Mouse (Mus musculus): ENCODE measurements around the gene Sp6. TPM values are rescaled to one million over a fixed set of nuclear protein-coding genes. Genes with fewer than 3 reads are reported as not detected.

The Sp6 gene
- polyA plus RNA-seq, 1 experiment, result 0.64 TPM

GRCm38 (mm10) chr11:97029686-97030417 is 16.7 kb downstream of the Sp6 start, which contains the start of gene Scrn2:
TSS of gene Scrn2 (plus strand) at chr11:97029938.
- peak; percentile 87 for TF ChIP-seq CTCF (IDR thresholded peaks at IDR 0.05; ENCODE audit: borderline replicate concordance, extremely low read depth, insufficient read depth, insufficient read length)
- no peak for TF ChIP-seq POLR2A (IDR thresholded peaks at IDR 0.05; ENCODE audit: borderline replicate concordance, extremely low read depth, insufficient read depth, insufficient read length, poor library complexity, severe bottlenecking)
- DNase-seq (ENCODE audit: low read depth), result peak; percentile 91

DNA sequence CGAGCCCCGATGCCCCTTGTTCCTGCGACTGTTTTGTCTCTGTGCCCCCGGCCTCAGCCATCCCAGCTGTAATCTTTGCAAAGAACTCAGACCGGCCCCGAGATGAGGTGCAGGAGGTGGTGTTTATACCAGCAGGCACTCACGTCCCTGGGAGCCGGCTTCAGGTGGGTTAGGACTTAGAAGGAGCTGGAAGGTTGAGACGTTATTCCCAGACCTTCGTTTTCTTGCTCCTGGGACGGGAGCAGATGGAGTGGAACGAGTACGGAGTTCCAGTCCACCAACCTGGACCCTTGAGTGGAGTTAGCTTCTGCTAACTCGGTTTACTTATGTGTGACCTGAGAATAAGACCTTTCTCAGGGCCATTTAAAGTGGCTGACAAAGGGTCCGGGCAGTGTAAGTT is 17.2 kb downstream of the Sp6 start:
- DNase-seq (ENCODE audit: low read depth), result no peak
- TF ChIP-seq POLR2A (IDR thresholded peaks at IDR 0.05; ENCODE audit: borderline replicate concordance, extremely low read depth, insufficient read depth, insufficient read length, poor library complexity, severe bottlenecking) (no peak), CTCF (IDR thresholded peaks at IDR 0.05; ENCODE audit: borderline replicate concordance, extremely low read depth, insufficient read depth, insufficient read length) (no peak)

DNA sequence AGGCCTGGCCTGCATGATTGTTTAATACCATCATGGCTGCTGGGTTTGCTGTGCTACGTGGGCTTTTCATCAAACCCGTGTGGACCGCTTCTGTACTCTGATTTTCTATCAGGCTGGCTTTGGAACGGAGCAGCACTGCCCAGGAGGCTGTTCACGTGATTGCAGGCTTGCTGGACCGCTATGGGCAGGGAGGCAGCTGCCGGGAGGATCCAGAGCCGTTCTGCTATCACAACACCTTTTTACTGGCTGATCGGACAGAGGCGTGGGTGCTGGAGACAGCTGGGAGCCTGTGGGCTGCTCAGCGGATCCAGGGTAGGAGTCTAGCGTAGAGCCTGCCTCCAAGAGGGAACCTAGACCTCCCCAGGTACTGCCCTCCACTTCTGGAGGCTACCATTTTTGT is 18.8 kb downstream of the Sp6 start:
- no peak for DNase-seq (ENCODE audit: low read depth)
- no peak for TF ChIP-seq CTCF (IDR thresholded peaks at IDR 0.05; ENCODE audit: borderline replicate concordance, extremely low read depth, insufficient read depth, insufficient read length)
- no peak for TF ChIP-seq POLR2A (IDR thresholded peaks at IDR 0.05; ENCODE audit: borderline replicate concordance, extremely low read depth, insufficient read depth, insufficient read length, poor library complexity, severe bottlenecking)

- no peak for TF ChIP-seq CTCF (IDR thresholded peaks at IDR 0.05; ENCODE audit: borderline replicate concordance, extremely low read depth, insufficient read depth, insufficient read length)
- no peak for TF ChIP-seq POLR2A (IDR thresholded peaks at IDR 0.05; ENCODE audit: borderline replicate concordance, extremely low read depth, insufficient read depth, insufficient read length, poor library complexity, severe bottlenecking)
- no peak for DNase-seq (ENCODE audit: low read depth)
Observed at GRCm38 (mm10) chr11:97032499-97032898, 19.3 kb downstream of the Sp6 start.

DNA sequence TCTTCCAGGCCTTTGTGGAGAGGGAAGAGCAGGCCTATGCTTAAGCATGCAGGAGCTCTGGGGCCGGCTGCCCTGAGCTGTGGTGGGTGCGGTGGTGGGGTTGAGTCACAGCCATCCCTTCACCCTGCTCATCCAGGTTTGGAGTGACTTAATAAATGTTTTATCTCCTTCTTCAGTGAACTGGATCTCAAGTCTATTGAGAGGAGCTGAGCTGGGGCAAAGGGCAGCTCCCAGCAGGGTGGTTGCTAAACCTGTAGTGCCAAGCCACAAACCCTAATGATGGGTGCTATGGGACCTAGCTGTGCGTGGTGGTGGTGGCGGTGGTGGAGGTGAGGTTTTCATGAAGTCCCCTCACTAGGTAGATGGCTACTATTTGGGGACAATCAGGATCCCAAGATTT is 20.6 kb downstream of the Sp6 start:
- no peak for DNase-seq (ENCODE audit: low read depth)
- TF ChIP-seq POLR2A (IDR thresholded peaks at IDR 0.05; ENCODE audit: borderline replicate concordance, extremely low read depth, insufficient read depth, insufficient read length, poor library complexity, severe bottlenecking), result no peak
- TF ChIP-seq CTCF (IDR thresholded peaks at IDR 0.05; ENCODE audit: borderline replicate concordance, extremely low read depth, insufficient read depth, insufficient read length), result no peak

- DNase-seq (ENCODE audit: low read depth), result no peak
Observed at GRCm38 (mm10) chr11:97036141-97036540, 22.9 kb downstream of the Sp6 start.

DNA sequence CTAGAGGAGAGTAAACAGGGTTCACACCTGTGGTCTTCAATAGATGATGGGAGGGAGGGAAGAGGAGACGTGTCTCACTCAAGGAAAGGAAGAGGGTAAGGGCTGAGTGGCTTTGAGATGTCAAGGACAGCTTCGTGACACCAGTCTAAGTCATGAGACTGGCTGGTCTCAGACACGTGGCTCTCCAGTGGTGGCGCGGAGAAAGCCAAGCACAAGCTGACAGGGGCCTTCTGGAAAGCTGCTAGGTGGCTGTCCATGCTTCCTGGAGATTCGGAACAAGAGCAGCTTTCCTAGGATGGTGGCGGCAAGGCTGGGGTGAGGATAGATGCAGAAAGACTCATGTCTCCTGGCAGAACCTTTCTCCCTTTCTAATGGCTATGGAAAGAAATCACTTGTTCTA is 25.7 kb downstream of the Sp6 start:
- no peak for TF ChIP-seq CTCF (IDR thresholded peaks at IDR 0.05; ENCODE audit: borderline replicate concordance, extremely low read depth, insufficient read depth, insufficient read length)
- no peak for TF ChIP-seq POLR2A (IDR thresholded peaks at IDR 0.05; ENCODE audit: borderline replicate concordance, extremely low read depth, insufficient read depth, insufficient read length, poor library complexity, severe bottlenecking)
- DNase-seq (ENCODE audit: low read depth), result no peak

More at GRCm38 (mm10) chr11:97036141-97036540, 22.9 kb downstream of the Sp6 start:
- TF ChIP-seq CTCF (IDR thresholded peaks at IDR 0.05; ENCODE audit: borderline replicate concordance, extremely low read depth, insufficient read depth, insufficient read length) (no peak), POLR2A (IDR thresholded peaks at IDR 0.05; ENCODE audit: borderline replicate concordance, extremely low read depth, insufficient read depth, insufficient read length, poor library complexity, severe bottlenecking) (no peak)

GRCm38 (mm10) chr11:97040301-97041021 is 27.3 kb downstream of the Sp6 start:
- no peak for DNase-seq (ENCODE audit: low read depth)
- TF ChIP-seq POLR2A (IDR thresholded peaks at IDR 0.05; ENCODE audit: borderline replicate concordance, extremely low read depth, insufficient read depth, insufficient read length, poor library complexity, severe bottlenecking), result no peak
- TF ChIP-seq CTCF (IDR thresholded peaks at IDR 0.05; ENCODE audit: borderline replicate concordance, extremely low read depth, insufficient read depth, insufficient read length), result no peak

DNA sequence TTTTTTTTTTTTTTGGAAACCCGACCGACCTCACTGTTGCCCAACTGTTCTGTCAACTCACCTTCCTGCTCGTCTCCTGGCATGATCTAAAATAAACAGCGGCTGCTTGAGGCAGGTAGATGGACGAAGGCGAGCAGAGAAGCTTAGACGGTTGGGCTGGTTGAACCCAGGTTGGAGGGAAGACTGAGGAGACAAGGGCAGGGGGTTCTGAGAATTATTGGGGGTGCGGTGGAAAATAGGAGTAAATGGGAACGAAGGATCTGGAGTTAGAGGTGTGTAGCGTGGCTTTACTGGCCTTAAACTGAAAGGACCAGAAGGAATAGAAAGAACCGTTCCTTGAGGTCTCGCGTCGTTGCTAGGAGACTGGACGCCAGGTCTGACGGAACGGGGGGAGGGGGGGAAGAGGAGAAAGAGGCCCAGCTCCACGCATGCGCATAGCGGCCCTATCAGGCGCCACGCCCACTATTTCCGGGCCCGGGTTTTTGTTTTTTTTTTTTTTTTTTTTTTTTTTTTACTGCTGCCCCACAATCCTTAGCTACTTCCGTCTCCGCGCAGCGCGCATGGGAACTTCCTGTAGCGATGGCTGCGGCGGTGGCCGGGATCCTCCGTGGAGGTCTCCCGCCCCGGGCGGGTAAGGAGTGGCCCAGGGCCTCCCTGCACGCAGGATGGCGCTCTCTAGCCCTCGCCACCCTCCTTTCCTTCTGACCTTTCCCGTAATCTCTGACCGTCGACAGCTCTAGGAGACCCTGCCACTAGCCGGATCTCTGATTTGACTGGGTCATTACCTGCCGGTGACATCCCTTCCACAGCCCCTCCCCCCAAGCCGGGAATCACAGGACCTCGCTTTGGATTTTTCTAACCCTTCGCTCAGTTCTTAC is 28.1 kb downstream of the Sp6 start, which contains the start of the genes Lrrc46 and Mrpl10:
Gene Lrrc46 (minus strand): TSS at position 386 of the 878 bp plus-strand sequence.
Gene Mrpl10 (plus strand): TSS at position 539 of the 878 bp plus-strand sequence.
- DNase-seq (ENCODE audit: low read depth), result peak; percentile 98

DNA sequence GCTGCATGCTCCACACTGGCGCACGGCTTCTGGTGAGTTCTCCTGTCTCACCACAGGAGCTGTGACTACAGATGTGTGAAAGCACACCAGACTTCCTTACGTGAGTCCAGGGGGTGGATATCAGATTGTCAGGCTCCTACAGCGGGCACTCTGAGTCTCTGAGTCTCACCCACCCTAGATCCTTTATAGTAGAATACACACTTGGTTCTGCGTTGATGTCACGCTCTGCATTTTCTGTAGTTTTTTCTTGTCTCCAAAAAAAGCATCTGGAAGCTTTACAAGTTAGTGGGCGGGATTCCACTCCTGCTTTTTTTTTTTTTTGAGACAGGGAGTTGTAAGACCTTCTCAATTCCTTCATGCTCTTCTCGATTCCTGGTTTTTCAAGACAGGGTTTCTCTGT is 31.7 kb downstream of the Sp6 start:
- DNase-seq (ENCODE audit: low read depth), result no peak
- TF ChIP-seq CTCF (IDR thresholded peaks at IDR 0.05; ENCODE audit: borderline replicate concordance, extremely low read depth, insufficient read depth, insufficient read length), result no peak
- no peak for TF ChIP-seq POLR2A (IDR thresholded peaks at IDR 0.05; ENCODE audit: borderline replicate concordance, extremely low read depth, insufficient read depth, insufficient read length, poor library complexity, severe bottlenecking)

More for the DNA sequence above, 28.1 kb downstream of the Sp6 start, which contains the start of the genes Lrrc46 and Mrpl10:
- peak; percentile 56; the same call in 1 of the 2 replicates for TF ChIP-seq POLR2A (IDR thresholded peaks at IDR 0.05; ENCODE audit: borderline replicate concordance, extremely low read depth, insufficient read depth, insufficient read length, poor library complexity, severe bottlenecking)
- no peak for TF ChIP-seq CTCF (IDR thresholded peaks at IDR 0.05; ENCODE audit: borderline replicate concordance, extremely low read depth, insufficient read depth, insufficient read length)
